Mouse (Mus musculus) erythroblast, embryonic 14.5 days (primary cell): ENCODE results near the gene Rbm34.

Experiments
- GATA1 ChIP-seq: IDR thresholded peaks from 2 replicates; pipeline ENCODE4 v1.6.1; 2012; ENCODE audit warnings: low read length, inconsistent platforms, mixed read lengths
- TAL1 ChIP-seq: IDR thresholded peaks from 3 replicates; pipeline ENCODE4 v1.6.1; 2012; ENCODE audit warnings: low read length, inconsistent platforms, mixed read lengths

GRCm38 (mm10) chr8:126922981-126923380 is 47.9 kb downstream of the Rbm34 start:
- TF ChIP-seq TAL1 (no peak), GATA1 (no peak)
